Mouse (Mus musculus) forebrain, embryonic 10.5 days (tissue): ENCODE results near the gene Wfs1. TPM values are rescaled to one million over a fixed set of nuclear protein-coding genes. Genes with fewer than 3 reads are reported as not detected.
"Not testable (repeated sequence)": the region's sequence is repeated elsewhere in the genome, so short reads cannot be mapped to it uniquely, and the experiment has no call there.

Experiments
- DNase-seq: peaks from one replicate; pipeline ENCODE4 v3.0.0-alpha.2; 2017; ENCODE audit warnings: low spot score; ENCODE audit errors: extremely low spot score
- H3K27ac ChIP-seq: fragments of 300-500 bp; sonication (generic); 2 replicates; pipeline ENCODE4 v1.5.1; 2016; ENCODE audit warnings: mild to moderate bottlenecking
- H3K27me3 ChIP-seq: fragments of 300-500 bp; sonication (generic); 2 replicates; pipeline ENCODE4 v1.6.1; 2016; ENCODE audit warnings: mild to moderate bottlenecking; ENCODE audit not compliant: poor library complexity, severe bottlenecking
- H3K36me3 ChIP-seq: fragments of 300-500 bp; sonication (generic); replicated peaks from 2 replicates; pipeline ENCODE4 v1.6.1; 2016; ENCODE audit warnings: mild to moderate bottlenecking, moderate library complexity
- H3K4me1 ChIP-seq: fragments of 300-500 bp; sonication (generic); 2 replicates; pipeline ENCODE4 v1.6.1; 2016
- H3K4me3 ChIP-seq: fragments of 300-500 bp; sonication (generic); 2 replicates; pipeline ENCODE4 v1.5.1; 2016; ENCODE audit warnings: mild to moderate bottlenecking, moderate library complexity
- H3K9me3 ChIP-seq: fragments of 300-500 bp; sonication (generic); 2 replicates; pipeline ENCODE4 v1.6.1; 2016; ENCODE audit warnings: mild to moderate bottlenecking, moderate library complexity
- WGBS: fragments of 180-500 bp; shearing (Covaris S2); methylation state at CpG from one replicate; pipeline ENCODE4 v1.1.7; 2016; 5-methylcytosine and 5-hydroxymethylcytosine counted together
- polyA plus RNA-seq: library from polyadenylated mRNA; unstranded; fragments of >200 nt; fragmentation: Nextera tagmentation; extraction: Ambion mirVana; gene quantifications from 2 replicates; pipeline ENCODE4 v1.2.1, GENCODE M21; 2016

Wfs1 gene
- polyA plus RNA-seq, 1 experiment from 2014 or later: 8.4 TPM

- not testable (repeated sequence) for H3K9me3 ChIP-seq, H3K4me3 ChIP-seq, H3K27me3 ChIP-seq, H3K4me1 ChIP-seq, H3K27ac ChIP-seq, H3K36me3 ChIP-seq, DNase-seq
- WGBS: 33% methylated on average over 13 of the region's 13 CpGs
These were observed 20.8 kb upstream of the Wfs1 start for GRCm38 (mm10) chr5:37009761-37010160.

GRCm38 (mm10) chr5:37002001-37002400, 13.0 kb upstream of the Wfs1 start:
- peak; percentile 63 for DNase-seq
- Histone ChIP-seq H3K36me3 (no peaks in the 10 kb centered on the region), H3K4me3 (no peak overlapping the region), H3K9me3 (peaks cover 5% of the 10 kb centered on the region), H3K27ac (no peak overlapping the region), H3K27me3 (no peaks in the 10 kb centered on the region), H3K4me1 (peaks cover 6% of the 10 kb centered on the region)
- 62% methylated on average over 2 of the region's 2 CpGs for WGBS

- DNase-seq: no peak
- WGBS: 90% methylated on average over 9 of the region's 9 CpGs
- no peak overlapping the region for H3K27ac ChIP-seq
- H3K27me3 ChIP-seq: no peaks in the 10 kb centered on the region
- no peak overlapping the region for H3K4me3 ChIP-seq
- H3K4me1 ChIP-seq: peaks cover 6% of the 10 kb centered on the region
- H3K9me3 ChIP-seq: peaks cover 5% of the 10 kb centered on the region
- no peaks in the 10 kb centered on the region for H3K36me3 ChIP-seq
These were observed 12.0 kb upstream of the Wfs1 start for GRCm38 (mm10) chr5:37001002-37001401.

- Histone ChIP-seq H3K9me3 (peaks cover 5% of the 10 kb centered on the region), H3K4me1 (peaks cover 6% of the 10 kb centered on the region), H3K36me3 (no peaks in the 10 kb centered on the region), H3K27ac (no peak overlapping the region), H3K4me3 (no peak overlapping the region), H3K27me3 (no peaks in the 10 kb centered on the region)
- 54% methylated on average over 5 of the region's 5 CpGs for whole genome bisulfite sequencing
- DNase-seq: no peak
These were observed 9.0 kb upstream of the Wfs1 start for GRCm38 (mm10) chr5:36997996-36998395.

GRCm38 (mm10) chr5:36996410-36996809, 7.4 kb upstream of the Wfs1 start:
- Histone ChIP-seq H3K4me1 (peaks cover 6% of the 10 kb centered on the region), H3K27me3 (0 out of 2 replicates have a peak, but pooled peaks cover under 1% of the 10 kb centered on the region), H3K27ac (no peak overlapping the region), H3K4me3 (no peak overlapping the region), H3K9me3 (peaks cover 5% of the 10 kb centered on the region), H3K36me3 (no peaks in the 10 kb centered on the region)
- WGBS: 93% methylated on average over 14 of the region's 14 CpGs
- no peak for DNase-seq

GRCm38 (mm10) chr5:36990631-36991350, 1.8 kb upstream of the Wfs1 start:
- 86% methylated on average over 3 of the region's 3 CpGs for WGBS
- Histone ChIP-seq H3K27ac (no peak overlapping the region), H3K36me3 (no peaks in the 10 kb centered on the region), H3K4me1 (peaks cover 28% of the 10 kb centered on the region), H3K9me3 (no peaks in the 10 kb centered on the region), H3K4me3 (no peak overlapping the region), H3K27me3 (peaks cover 15% of the 10 kb centered on the region)
- DNase-seq: no peak

- DNase-seq: no peak
- Histone ChIP-seq H3K27ac (no peak overlapping the region), H3K9me3 (no peaks in the 10 kb centered on the region), H3K4me3 (no peak overlapping the region), H3K36me3 (no peaks in the 10 kb centered on the region), H3K27me3 (peaks cover 15% of the 10 kb centered on the region), H3K4me1 (peaks cover 28% of the 10 kb centered on the region)
- 61% methylated on average over 3 of the region's 3 CpGs for WGBS
These were observed 1.2 kb upstream of the Wfs1 start for GRCm38 (mm10) chr5:36990196-36990595.

- H3K4me1 ChIP-seq: peaks cover 28% of the 10 kb centered on the region
- H3K36me3 ChIP-seq: no peaks in the 10 kb centered on the region
- peak overlapping the region; percentile 83 for H3K4me3 ChIP-seq
- no peak for DNase-seq
- peaks cover 15% of the 10 kb centered on the region for H3K27me3 ChIP-seq
- H3K27ac ChIP-seq: no peak overlapping the region
- WGBS: 7% methylated on average over 3 of the region's 3 CpGs
- H3K9me3 ChIP-seq: no peaks in the 10 kb centered on the region
These were observed 596 bp upstream of the Wfs1 start for GRCm38 (mm10) chr5:36989625-36989977.

- Histone ChIP-seq H3K27ac (peak overlapping the region; percentile 88), H3K36me3 (no peaks in the 10 kb centered on the region), H3K9me3 (no peaks in the 10 kb centered on the region), H3K4me1 (peaks cover 28% of the 10 kb centered on the region), H3K4me3 (peak overlapping the region; percentile 83), H3K27me3 (peaks cover 15% of the 10 kb centered on the region)
- no peak for DNase-seq
- WGBS: 11% methylated on average over 24 of the region's 24 CpGs
These were observed 753 bp downstream of the Wfs1 start for GRCm38 (mm10) chr5:36988124-36988780.

GRCm38 (mm10) chr5:36986617-36987016, 2.4 kb downstream of the Wfs1 start:
- Histone ChIP-seq H3K27me3 (peaks cover 15% of the 10 kb centered on the region), H3K27ac (no peak overlapping the region), H3K36me3 (0 out of 2 replicates have a peak, but pooled peaks cover 2% of the 10 kb centered on the region), H3K4me1 (peaks cover 37% of the 10 kb centered on the region), H3K4me3 (no peak overlapping the region), H3K9me3 (no peaks in the 10 kb centered on the region)
- WGBS: 90% methylated on average over 1 of the region's 1 CpGs
- DNase-seq: no peak

- H3K27ac ChIP-seq: peak overlapping the region; percentile 58; the same call in 1 of the 2 replicates
- DNase-seq: no peak
- 65% methylated on average over 4 of the region's 4 CpGs for WGBS
- no peak overlapping the region for H3K4me3 ChIP-seq
- H3K9me3 ChIP-seq: no peaks in the 10 kb centered on the region
- H3K27me3 ChIP-seq: peaks cover 2% of the 10 kb centered on the region
- H3K36me3 ChIP-seq: peaks cover 16% of the 10 kb centered on the region; the same call in 1 of the 2 replicates
- H3K4me1 ChIP-seq: peaks cover 19% of the 10 kb centered on the region
These were observed 6.7 kb downstream of the Wfs1 start for GRCm38 (mm10) chr5:36982271-36982670.

- Histone ChIP-seq H3K9me3 (no peaks in the 10 kb centered on the region), H3K27me3 (no peaks in the 10 kb centered on the region), H3K36me3 (peaks cover 28% of the 10 kb centered on the region), H3K27ac (no peak overlapping the region), H3K4me1 (peaks cover 17% of the 10 kb centered on the region), H3K4me3 (no peak overlapping the region)
- 84% methylated on average over 7 of the region's 7 CpGs for WGBS
- no peak for DNase-seq
These were observed 9.4 kb downstream of the Wfs1 start for GRCm38 (mm10) chr5:36979631-36980030.

- no peak for DNase-seq
- Histone ChIP-seq H3K36me3 (peaks cover 28% of the 10 kb centered on the region), H3K4me3 (no peak overlapping the region), H3K9me3 (no peaks in the 10 kb centered on the region), H3K27ac (no peak overlapping the region), H3K4me1 (peaks cover 17% of the 10 kb centered on the region), H3K27me3 (no peaks in the 10 kb centered on the region)
- 84% methylated on average over 8 of the region's 8 CpGs for WGBS
These were observed 10.0 kb downstream of the Wfs1 start for GRCm38 (mm10) chr5:36979001-36979400.
